Mouse (Mus musculus) brain, embryonic 18.5 days (tissue): ENCODE results near the gene Gdf10.
A peak's percentile ranks its signal among the peaks of the same experiment; 100 is the strongest.

ENCODE experiments used
- DNase-seq: peaks from one replicate; pipeline ENCODE4 v3.0.0-alpha.2; 2012; ENCODE audit warnings: low read depth, low spot score

Gdf10 gene

GRCm38 (mm10) chr14:33923168-33924070 is at the start of gene Gdf10:
TSS of gene Gdf10 (plus strand) at chr14:33923587.
- no peak for DNase-seq

- DNase-seq: no peak
Measured at GRCm38 (mm10) chr14:33878826-33879225, 44.6 kb upstream of the Gdf10 start.

GRCm38 (mm10) chr14:33880236-33880635 is 43.2 kb upstream of the Gdf10 start:
- no peak for DNase-seq

DNA sequence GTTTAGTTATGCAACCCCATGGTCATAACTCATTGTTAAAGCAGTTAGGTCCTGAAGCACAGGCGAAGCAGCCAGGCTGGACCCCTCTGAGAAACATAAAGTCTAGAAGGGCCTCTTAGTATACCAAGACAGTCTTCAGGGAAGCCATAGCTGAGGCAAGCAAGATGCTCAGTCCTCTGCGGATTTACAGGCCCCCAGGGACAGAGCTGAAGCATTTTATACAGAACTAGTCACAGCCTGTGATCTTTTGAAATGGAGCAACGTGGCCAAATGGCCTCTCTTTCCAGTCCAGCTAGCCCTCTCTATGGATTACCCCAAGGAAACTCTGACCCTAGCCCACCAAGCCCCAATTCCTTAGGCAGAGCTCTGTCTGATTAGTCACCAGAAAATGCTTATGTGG is 41.9 kb upstream of the Gdf10 start:
- no peak for DNase-seq

GRCm38 (mm10) chr14:33883046-33883445 is 40.3 kb upstream of the Gdf10 start:
- no peak for DNase-seq

- no peak for DNase-seq
Measured at GRCm38 (mm10) chr14:33885466-33885865, 37.9 kb upstream of the Gdf10 start.

GRCm38 (mm10) chr14:33888387-33889035 is 34.9 kb upstream of the Gdf10 start:
- DNase-seq: no peak

DNA sequence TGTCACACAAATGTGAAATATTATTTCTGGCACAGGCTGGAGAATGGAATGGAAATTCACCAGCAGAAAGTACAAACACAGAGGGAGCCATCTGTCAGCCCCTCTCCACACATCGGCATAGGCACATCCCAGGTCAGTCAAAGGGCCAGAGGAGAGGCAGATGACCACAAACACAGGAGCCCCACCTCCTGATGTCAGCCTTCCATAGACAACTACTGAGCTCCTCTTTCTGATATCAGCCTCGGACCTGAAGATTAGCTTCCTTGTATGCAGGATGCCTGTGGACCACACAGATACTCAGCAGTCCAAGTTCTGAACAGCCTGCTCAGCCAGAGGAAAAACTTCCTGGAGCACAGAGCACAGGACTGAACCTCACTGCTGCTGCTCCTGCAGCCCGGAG is 33.4 kb upstream of the Gdf10 start:
- DNase-seq: no peak

DNA sequence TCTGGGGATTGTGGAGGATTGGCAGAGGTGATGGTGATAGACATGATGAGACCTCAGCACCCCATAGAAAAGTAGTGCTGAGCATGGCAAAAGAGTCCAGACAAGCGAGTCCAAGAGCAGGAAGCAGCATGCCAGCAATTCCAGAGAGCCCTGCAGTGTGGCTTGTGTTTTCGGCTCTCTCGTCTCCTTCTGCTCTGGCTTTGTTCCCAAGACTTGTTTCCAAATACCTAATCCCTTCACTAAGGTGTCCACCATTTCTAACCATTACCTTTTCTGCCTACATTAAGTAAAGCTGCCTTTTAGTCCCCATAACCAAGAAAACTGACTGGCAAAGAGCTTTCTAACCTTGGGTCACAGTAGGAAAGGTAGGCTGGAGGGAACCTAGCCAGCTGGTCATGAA is 31.9 kb upstream of the Gdf10 start:
- no peak for DNase-seq

DNA sequence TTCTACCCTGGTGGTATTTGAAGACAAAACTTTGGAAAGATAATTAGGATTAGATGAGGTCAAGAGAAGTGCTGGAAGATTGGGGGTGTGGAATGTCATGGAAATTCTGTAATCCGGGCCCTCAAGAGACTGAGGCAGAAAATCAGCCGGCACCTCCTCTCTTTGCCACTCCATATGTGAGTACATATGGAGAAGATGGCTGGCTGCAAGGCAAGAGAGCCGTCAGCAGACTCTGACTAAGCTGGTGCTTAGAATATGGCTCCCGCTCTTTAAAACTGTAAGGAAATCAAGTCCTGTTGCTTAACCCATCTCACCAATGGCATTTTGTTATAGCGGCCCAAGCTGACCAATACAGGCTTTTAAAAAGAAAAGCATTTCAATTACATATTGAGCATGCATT is 27.6 kb upstream of the Gdf10 start:
- DNase-seq: peak; percentile 32

DNA sequence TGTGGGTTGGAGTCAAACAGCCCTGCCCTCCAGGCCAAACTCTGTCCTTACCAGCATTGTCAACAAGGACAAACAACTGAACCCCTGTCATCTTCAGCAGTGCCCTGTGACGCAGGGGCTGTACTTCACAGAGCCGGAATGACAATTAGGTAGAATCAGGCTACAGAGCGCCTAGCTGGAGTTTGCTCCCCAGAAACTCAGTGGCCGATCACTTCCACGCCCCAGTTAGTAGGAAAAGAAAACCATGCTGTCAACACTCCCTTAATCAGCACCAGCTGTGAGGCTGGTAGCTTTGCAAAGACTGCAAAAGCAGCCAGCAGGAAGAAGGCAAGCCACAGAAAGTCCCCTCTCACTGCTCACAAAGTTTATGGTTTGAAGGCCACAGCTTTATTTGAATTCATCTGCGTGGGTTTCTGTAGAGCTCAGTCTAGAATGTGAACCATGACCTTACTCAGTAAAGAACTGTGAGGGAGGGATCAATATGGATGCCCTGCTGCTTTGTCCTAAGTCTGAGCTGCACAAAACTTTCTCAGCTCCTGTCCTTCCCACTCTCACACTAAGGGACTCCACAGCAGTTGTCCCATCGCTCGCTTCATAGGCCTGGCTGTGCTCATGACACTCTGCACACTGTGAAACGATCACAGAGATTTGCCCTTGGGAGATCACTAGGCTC is 26.6 kb upstream of the Gdf10 start:
- no peak for DNase-seq

- DNase-seq: no peak
Measured at GRCm38 (mm10) chr14:33902783-33903182, 20.6 kb upstream of the Gdf10 start.

DNA sequence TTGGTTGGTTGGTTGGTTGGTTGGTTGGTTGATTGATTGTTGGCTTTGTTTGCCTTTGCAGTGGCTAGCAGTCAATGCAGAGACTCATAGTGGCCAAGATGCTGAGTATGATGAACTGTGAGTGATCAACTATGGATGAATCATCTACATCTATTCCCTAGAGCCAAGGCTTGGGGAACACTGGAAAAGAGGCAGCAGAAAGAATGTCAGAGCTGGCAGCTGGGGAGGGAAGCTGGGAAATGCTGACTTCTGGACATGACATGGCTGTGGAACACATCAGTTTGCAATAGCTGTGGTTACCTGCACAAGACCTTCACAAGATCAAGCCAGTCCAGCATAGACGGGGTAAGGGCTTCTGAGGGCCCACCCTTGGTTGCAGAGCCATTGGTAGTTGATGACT is 20.2 kb upstream of the Gdf10 start:
- DNase-seq: no peak

DNA sequence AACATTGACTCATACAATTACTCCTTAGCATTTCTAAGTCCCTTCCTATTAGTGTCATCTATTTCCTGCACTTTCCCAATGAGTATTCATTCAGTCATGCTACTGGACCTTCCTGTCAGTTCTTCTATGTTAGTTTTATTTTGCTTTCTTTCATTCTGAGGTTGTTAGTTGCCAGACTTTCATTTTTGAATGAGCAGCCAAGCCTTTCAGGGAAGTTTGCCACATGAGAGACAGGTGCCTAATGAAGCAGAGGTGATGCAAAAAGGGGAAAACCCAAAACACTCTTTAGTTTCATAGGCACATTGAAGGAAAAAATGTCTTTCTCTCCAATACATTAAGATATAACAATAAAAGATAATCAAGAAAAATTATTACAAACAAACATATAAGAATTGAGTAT is 18.5 kb upstream of the Gdf10 start:
- DNase-seq: no peak

- no peak for DNase-seq
Measured at GRCm38 (mm10) chr14:33913727-33914126, 9.7 kb upstream of the Gdf10 start.

DNA sequence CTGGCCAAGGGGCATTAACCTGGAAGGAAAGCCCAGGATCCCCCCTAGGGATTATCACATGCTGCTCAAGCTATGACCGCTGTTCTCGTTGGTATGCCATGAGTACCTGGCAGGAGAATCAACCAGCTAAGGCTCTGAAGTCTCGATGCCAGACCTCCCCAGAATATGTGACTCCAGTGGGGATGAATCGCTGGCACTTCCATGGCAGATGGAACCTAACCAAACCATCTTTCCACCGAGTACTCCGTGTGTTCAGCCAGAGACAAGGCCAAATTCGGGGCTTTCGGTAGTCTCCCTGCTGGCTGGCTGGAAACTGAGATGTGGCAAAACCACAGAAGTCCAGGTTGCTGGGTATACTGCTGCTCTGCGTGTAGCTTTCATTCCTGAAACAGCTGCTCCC is 9.2 kb upstream of the Gdf10 start:
- DNase-seq: no peak

DNA sequence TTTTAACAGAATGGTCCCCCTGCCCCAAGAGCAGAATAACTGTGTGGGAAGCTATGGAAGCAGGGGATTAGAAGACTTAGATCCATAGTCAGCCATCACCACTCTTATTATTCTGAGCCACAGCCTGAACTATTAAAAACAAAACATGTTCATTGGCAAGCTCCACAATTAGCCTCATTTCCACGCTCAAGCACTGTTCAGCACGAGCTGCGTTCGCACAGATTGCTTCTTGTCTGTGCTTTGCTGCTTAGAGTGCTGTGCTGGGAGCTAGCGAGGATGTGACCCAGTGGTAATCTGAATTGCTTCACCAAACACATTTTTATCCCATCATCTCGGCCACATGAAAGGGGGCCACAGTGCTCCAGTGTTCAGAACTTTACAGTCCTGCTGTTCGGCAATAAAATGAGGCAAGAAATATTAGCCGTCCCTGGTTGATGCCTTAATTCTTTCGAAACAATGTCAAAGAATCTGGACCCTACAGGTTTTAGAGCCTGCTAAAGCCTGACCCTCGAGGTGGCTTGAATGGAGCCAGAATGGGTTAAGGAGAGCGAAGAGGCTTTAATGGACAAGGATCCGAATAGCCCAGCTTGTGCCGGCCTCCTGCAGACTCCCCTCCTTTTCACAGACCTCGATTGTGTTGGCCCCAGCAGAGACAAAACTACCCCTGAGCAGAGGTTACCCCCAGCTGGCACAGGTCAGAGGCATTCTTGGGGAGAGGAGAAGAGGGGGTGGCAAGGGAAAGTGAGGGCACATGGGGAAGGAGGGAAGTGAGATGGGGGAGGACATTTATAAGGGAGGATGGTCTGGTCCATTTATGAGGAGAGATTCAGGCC is 2.4 kb upstream of the Gdf10 start:
- no peak for DNase-seq

DNA sequence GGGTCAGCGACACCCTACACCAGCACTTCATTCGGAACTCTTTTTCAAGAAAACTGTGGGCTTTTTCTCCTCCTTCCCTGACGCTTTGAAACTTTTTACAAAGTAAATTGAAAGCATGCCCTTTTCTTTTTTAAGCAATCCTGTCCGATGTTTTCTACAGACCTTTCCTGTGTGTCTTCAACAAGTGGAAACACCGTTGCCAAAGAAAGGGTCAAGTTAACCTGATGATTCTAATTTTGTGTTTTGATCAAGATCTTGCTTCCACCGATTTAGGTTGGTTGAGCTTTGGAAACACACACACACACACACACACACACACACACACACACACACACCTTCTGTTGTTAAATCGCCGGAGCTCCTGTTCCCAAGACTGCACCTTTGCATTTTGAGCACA is 618 bp upstream of the Gdf10 start:
- no peak for DNase-seq

GRCm38 (mm10) chr14:33931853-33932252 is 8.5 kb downstream of the Gdf10 start:
- no peak for DNase-seq

DNA sequence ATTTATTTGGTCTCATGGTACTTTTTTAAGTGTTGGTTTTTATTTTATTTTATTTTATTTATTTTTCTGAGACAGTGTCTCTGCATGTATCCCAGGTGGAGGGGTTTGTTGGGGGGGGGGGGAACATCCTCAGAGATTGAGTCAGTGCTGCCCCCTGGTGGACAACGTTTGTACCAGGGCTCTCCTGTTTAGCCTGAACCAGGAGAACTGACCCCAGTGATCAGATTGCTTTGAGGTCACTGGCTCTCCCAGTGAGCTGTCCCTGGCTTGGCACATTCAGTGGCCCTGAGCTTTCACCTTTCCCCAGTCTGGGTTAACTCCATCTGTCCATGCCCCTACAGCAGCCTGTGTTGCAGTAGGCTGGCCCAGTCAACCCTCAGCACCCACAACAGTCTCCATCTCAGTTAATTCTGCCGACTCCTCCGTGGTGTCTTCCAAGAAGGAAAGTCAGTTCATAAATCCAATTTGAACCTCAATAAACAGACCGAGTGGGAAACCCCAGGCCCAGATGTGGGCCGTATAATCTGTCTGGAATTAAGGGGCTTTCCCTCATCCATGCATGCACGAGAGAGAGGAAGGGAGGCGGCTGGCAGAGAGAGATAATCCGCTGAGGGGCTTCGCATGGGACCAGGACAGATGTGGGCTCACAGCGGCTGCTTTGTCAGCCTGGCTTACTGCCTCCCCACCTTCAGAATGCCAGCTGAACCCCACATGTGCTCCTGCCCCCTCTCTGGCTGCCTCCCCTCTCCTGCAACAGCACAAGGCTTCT is 9.7 kb downstream of the Gdf10 start:
- no peak for DNase-seq

GRCm38 (mm10) chr14:33933778-33934317 is 10.5 kb downstream of the Gdf10 start:
- DNase-seq: no peak
